Mouse (Mus musculus) skeletal muscle tissue, adult 2 months (tissue): ENCODE measurements around the gene Bod1l.

ENCODE experiments used
- DNase-seq: peaks from one replicate; pipeline ENCODE4 v3.0.0-alpha.2; 2012; ENCODE audit warnings: low read depth, low spot score

Bod1l gene

DNA sequence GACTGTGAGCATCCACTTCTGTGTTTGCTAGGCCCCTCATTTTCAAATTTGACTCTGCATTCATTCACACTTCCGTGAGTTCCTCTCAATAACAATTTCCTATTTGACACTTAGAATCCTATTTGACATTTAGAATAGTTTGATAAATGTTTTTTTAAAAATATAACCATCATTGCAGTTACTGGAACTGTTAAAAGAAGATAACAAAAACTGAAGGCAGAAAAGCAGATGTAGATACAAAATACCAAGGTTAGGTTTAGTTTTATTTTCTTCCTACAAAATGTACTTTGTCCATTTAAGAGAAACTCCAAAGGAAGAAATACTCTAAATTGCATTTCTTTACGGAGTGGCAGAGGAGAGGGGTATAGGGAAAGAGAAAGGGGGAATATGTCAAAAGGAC is 42.5 kb downstream of the Bod1l start:
- no peak for DNase-seq

DNA sequence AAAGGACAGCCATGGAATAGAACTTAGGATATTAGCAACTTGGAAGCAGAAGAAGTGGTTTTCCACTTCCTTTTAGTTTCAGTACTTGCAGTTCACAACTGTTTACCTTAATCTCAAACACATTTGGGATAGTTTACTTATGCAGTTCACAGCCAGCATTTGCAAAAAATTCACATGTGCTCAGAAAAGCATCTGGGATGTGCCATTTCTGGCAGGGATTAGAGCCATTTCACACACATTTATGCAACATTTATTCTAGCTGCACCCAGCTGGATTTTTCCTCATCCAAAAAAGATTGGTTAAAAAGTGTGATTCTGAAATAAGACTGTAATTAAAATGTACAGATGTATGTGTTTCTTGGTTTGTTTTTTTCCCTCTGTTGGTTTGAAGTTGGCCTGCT is 49.7 kb downstream of the Bod1l start:
- DNase-seq, result no peak

DNA sequence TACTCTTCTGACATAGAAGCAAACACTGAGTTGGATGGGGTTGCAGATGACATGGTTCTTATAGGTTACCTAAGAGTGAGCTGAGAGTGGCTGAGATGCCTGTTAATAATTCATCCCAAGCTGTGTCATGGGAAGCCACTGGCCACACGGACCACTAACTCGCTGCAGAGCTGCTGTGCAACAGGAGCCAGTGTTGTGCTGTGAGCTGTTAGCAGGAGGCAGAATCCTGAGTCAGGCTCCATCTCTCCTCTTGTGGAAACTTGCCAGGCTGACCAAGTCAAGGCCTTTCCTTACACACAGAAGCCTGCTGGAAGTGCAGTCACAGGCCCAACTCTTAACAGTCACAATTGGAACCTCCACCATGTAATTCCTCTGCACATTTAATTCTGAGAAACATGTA is 53.6 kb downstream of the Bod1l start:
- DNase-seq, result no peak

DNA sequence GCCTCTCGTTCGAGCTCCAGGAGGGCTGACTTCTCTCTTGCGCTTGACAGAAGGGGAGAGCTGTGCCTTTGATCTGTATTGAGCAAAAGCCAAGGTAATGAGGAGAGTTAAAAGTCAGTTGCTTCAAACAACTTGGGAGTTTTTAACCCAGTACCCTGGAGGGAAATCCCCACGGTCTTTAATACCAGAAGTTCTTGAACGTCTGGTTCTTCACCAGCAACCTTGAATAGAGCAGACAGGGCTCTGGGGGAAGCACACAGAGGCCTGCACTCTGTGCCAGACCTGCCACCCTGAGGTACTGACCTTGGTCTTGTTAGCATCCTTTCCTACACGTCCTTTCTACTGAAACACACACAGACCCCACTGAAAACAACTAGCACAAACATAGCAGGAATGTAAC is 55.2 kb downstream of the Bod1l start:
- no peak for DNase-seq

DNA sequence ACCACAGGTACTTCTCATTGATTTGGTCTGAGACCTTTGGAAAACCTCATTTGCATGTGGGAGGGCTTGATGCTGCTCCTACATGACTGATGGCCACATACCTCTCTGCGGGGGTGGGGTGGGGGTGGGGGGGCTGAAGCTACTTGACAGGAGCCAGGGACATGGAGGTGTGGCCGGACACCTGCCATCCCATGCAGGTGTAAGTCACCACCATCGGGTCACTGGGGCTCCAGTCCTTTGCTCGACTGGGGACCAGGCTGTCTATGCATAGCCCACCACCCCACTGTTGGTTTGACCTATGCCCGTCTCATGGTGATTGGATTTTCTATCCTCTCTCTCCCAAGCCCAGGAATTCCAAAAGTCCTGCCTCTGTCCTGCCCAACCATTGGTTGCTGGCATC is 62.2 kb downstream of the Bod1l start:
- no peak for DNase-seq

DNA sequence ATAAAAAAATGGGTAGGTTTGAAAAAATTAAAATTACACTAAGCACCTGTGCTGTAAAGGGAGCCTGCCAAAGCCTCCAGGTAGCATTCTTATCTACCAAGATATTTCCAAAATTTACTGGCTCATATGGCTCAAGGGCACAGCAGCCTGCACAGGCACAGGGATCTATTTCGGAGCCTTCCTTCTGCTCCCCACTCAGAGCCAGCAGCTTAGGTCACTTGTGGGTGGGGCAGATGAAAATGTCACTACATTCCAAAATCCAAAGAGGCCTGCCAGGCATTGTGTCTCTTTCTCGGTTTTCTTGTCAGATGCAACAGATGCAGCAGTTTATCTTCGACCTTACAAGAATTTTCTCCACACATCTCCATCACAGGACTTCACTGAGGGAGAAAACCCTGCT is 64.1 kb downstream of the Bod1l start:
- no peak for DNase-seq

DNA sequence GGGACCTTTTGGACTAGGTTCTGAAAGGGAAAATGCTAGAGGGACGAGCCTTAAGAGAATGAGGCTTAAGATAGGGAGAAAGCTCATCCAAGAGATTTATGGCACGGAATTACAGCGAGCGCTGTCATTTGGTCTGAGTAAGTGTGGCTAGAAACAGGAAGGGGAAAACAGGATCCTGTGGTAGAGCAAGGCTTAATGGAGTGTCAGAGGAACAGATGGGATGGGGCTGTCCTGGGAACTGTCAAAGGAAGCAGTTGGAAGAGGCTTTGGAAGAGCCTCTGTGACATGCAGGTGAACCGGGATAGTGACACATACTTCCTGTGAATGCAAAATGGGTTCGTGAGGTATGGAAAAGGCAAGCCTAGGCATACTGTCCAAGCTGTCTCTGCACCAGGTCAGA is 68.4 kb downstream of the Bod1l start:
- DNase-seq, result no peak

DNA sequence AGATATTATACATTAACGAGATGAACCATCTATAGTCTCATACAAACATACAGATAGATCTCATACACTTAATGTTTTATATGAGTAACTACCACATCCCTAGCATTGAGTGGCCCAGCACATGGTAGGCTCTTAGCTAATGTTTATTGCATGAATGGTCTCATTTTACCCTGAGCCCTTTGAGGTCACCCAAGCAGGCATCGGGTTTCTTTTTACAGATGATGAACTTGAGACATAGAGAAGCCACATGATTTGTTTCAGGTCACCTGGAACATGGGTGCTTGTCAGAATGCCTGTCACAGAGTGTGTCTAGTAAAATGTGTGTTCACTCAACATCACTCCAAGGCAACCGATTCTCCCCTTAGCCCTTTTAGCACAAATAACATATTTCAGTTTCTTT is 68.8 kb downstream of the Bod1l start:
- no peak for DNase-seq

- DNase-seq, result peak; percentile 47
Observed at GRCm38 (mm10) chr5:41768382-41769040, 75.6 kb downstream of the Bod1l start.

DNA sequence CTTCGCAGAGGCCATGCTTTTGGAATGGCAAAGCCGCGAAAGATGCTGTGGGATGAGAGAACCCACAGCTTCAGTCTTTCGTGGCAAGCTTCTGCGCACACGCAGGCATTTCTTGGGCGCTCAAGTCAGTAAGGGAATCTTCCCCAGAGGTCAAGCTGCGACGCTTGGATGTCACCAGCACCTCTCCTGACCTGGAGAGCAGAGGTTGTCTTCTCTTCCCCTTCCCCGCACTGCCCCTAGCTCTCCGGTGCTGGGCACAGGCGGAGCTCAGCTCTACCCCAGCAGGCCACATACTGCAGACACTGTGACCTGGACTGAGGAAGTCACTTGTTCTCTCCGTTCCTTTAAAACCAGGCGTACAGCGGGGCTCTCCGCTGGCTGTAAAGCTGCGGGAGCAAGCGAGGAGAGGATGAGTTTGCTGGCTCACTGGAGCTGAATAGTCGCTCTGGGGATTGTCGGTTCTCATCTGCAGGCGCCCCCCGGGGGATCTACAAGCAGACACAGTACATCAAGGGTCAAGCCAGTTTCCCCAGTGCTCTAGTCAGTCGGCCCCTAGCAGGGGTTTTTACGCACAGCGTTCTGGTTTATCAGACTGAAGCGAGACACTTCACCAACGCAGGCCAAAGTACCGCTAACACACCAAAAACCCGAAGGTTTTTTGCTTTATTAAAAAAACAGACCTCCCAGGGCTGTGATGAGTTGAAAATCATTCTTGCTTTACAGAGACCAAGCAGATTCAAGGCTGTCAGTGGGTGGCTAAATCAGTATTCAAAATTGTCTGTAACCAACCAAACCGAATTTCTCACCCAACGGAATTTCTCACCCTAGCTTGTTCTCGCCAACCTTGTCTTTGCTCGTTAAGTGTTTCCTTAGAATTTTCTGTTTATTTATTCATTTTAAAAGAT is 76.6 kb downstream of the Bod1l start:
- no peak for DNase-seq

- DNase-seq, result no peak
Observed at GRCm38 (mm10) chr5:41766406-41767010, 77.6 kb downstream of the Bod1l start.

DNA sequence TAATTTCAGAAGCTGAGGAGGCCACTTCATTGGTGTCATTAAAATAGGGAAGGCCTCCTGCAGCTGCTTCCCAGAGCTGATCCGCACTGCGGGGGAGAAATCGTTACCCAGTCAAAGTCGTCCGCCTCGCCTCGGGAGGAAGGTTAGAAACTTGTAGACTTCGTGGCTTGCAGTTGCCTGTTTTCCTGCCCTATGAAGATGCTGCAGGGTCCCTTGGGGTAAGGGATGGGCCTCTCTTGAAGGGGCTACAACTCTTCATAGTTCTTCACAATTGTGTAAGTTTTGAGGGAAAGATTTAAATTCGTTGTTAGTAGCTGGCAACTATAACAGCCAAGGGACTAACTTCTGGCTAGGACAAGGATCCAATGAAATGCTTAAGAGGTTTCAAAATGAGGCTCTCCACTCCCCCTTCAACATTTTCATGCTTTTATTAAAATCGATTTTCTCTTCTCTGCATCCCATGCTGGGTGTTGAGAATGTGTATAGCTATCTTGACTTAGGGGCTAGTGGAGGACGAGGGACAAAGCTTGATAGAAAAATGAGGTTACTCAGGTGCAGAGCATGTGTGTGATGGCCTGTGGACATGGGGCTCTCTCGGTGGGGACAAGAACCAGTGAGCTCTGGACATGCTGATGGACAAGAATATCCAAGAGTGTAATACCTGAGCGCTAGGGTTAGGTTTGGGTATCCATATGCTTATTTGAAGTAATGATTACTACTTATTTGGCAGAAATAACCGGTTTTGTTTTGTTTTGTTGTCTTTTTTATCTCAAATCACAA is 78.3 kb downstream of the Bod1l start:
- no peak for DNase-seq

- no peak for DNase-seq
Observed at GRCm38 (mm10) chr5:41763731-41764721, 80.1 kb downstream of the Bod1l start, which contains the start of gene Nkx3-2. Gene Nkx3-2 (minus strand): TSS chr5:41764501.

DNA sequence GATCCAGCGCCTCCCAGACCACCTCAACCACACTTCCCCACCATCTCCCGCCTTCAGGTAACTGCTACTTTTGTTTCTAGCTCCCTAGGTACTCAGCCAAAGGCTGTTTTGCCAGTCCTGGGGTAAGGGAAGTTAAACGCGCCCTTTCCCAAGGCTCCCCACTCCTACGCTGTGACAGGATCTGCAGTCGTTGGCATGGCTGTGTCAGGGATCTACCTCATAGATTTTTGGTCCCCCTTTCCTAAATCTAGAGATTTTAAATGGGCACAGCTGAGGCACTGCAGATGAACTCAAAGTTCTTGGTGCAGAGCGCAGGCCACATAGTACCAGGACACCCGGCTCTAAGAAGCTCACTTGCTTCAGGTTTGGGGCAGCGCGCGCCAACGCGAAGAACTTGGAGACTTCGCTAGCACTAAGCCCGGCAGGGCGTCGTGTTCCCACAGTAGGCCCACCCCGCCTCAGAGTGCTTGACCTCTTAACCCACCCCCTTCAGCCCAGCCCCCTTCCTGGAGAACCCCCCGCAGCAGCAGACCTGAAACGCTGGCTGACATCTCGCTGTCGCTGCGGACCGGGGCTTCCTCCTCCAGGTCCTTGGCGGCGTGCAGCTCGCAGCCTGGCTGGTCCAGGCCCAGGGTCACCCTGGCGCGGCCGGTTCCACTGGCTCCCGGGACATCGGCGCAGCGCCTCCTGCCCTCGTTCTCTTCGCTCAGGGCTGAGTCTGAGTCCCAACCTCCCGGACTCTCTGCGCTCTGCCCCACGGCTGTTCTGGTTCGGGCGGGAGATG is 81.0 kb downstream of the Bod1l start:
- DNase-seq, result no peak

DNA sequence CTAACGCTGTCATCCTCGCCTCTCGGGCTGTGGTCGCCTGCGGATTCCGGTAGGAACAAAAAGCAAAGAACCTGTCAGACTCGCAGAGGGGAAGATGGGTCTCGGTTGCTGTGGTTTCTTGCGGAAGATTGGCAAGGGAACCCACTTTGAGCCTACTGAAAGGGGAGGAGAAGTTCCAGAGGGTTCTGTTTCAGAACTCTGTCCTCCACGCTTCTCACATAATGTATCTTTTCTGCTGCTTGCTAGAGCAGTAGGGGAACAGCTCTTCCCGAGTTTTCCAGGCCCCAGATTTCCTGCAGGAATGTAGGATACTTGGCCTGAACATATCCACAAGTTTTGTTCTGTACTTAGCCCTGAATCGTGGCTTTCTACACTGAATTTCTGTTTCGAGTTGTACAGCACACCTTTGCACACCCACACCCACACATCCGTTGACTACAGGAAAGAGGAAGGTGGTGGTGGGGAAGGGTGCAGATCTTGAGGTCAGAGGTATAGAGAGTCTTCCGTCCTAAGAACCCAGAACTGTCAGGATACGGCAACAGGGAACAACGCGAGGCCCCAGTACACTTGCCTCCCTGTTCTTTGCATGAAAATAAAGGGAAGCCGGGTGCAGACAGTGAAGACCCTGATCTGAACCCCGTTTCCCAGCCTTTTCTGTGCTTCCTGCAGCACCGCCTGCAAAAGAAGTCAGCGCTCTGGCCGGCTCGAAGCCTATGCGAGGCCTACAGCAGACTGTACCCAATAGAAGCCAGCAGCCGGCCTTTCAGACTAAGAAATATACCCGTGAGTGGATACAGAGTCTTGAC is 81.8 kb downstream of the Bod1l start:
- DNase-seq, result no peak

- DNase-seq, result no peak
Observed at GRCm38 (mm10) chr5:41761509-41762140, 82.5 kb downstream of the Bod1l start.

- no peak for DNase-seq
Observed at GRCm38 (mm10) chr5:41760831-41761508, 83.1 kb downstream of the Bod1l start.

- DNase-seq, result no peak
Observed at GRCm38 (mm10) chr5:41760071-41760470, 84.0 kb downstream of the Bod1l start.
